Mouse (Mus musculus) embryonic stem cell, embryonic (primary cell): ENCODE measurements around the gene Naxe.

Experiments used
- CTCF ChIA-PET, 4 experiments: fragments of 300-600 bp in 2 of 4; fragments of 350-600 bp in 2 of 4; sonication (Branson Sonifier 250); formaldehyde crosslinking; loops; one replicate each; lab custom pipeline; 2022; ENCODE audit warnings: inconsistent platforms in 2 of 4; lab: Charles Lee
- POLR2A ChIA-PET, 4 experiments: fragments of 300-600 bp in 2 of 4; fragments of 350-600 bp in 2 of 4; sonication (Branson Sonifier 250); formaldehyde crosslinking; loops; one replicate each; lab custom pipeline; 2022; ENCODE audit warnings: antibody characterized with exemption in 4 of 4, inconsistent platforms in 1 of 4; lab: Charles Lee

Naxe gene

GRCm38 (mm10) chr3:88026823-88027222 lies 31.5 kb downstream of the Naxe start:
- POLR2A ChIA-PET, result interaction anchor here in 3 of 4 experiments (0.6 to 2.0 kb wide), 6 partner anchors 27 to 58 kb away, joined by 3 to 7 read pairs (median 5); partner anchors contain the start of genes Bcan (in 1 of the 3) and Naxe (in 1 of the 3)
- CTCF ChIA-PET, result interaction anchor here in 3 of 4 experiments (0.8 to 3.9 kb wide), 6 partner anchors 14 to 45 kb away, joined by 3 to 52 read pairs (median 16); no protein-coding TSS in a partner anchor

GRCm38 (mm10) chr3:88023192-88024074 lies 34.9 kb downstream of the Naxe start:
- ChIA-PET POLR2A (interaction anchor here (0.6 to 2.8 kb wide), 45 partner anchors 8 to 417 kb away, joined by 3 to 14 read pairs (median 4); partner anchors contain the start of genes Bcan (in 3 of the 4), Gpatch4 (in 2 of the 4), Iqgap3 (in 2 of the 4) and Smg5 (in 2 of the 4)), CTCF (interaction anchor here (0.5 to 3.3 kb wide), 42 partner anchors 8 to 274 kb away, joined by 3 to 25 read pairs (median 6); partner anchors contain the start of genes Nes (in 2 of the 4), Bcan (in 1 of the 4), Iqgap3 (in 1 of the 4) and Mef2d (in 1 of the 4))

- ChIA-PET POLR2A (interaction anchor here in 3 of 4 experiments (0.6 to 2.8 kb wide), 38 partner anchors 9 to 418 kb away, joined by 3 to 14 read pairs (median 4); partner anchors contain the start of genes Bcan (in 3 of the 3), Iqgap3 (in 2 of the 3), Smg5 (in 2 of the 3) and Tmem79 (in 2 of the 3)), CTCF (interaction anchor here (0.5 to 3.3 kb wide), 39 partner anchors 9 to 273 kb away, joined by 3 to 25 read pairs (median 6); partner anchors contain the start of genes Nes (in 2 of the 4), Bcan (in 1 of the 4), Iqgap3 (in 1 of the 4) and Mef2d (in 1 of the 4))
These were observed 35.7 kb downstream of the Naxe start for GRCm38 (mm10) chr3:88022322-88023191.

DNA sequence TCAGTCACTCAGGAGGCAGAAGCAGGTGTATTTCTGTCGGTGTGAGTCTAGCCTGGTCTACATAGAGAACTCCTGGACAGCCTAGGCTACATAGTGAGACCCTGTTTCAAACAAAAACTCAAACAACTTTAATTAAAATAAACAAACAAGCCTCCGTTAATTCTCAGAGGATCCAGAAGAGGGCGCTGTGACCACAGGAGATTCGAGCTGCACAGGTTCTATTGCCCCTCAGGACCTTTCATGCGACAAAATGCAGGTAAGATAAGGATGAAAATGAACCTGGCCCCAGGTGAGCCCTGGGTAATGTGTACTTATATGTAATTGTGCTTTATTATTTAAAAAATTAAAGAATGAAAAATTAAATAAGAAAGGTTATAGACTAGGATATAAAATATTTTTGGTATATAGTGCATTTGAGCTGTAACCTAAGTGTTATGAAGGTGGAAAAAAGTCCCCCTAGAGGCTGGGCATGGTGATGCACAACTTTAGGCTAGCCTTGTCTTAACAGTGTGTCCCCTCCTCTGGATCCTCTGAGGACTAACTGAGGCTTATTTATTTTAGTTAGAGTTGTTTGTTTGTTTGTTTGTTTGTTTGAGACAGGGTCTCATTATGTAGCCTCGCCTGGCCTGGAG lies 47.5 kb downstream of the Naxe start:
- ChIA-PET POLR2A (interaction anchor here in 3 of 4 experiments (0.5 to 1.6 kb wide), 16 partner anchors 10 to 505 kb away, joined by 3 to 7 read pairs (median 3); partner anchors contain the start of genes Nes (in 1 of the 3) and Prcc (in 1 of the 3)), CTCF (interaction anchor here (0.5 to 4.0 kb wide), 73 partner anchors 8 to 473 kb away, joined by 3 to 76 read pairs (median 4); partner anchors contain the start of genes Bcan (in 4 of the 4), Hapln2 (in 2 of the 4), Nes (in 2 of the 4) and Gpatch4 (in 1 of the 4))
